Mouse (Mus musculus) embryonic facial prominence, embryonic 13.5 days (tissue): ENCODE data around the gene Gatad2b. TPM values are rescaled to one million over a fixed set of nuclear protein-coding genes. Genes with fewer than 3 reads are reported as not detected.

Source experiments
- ATAC-seq: fragments of 200-750 bp; cut with Nextera tagmentation; 2 replicates; pipeline ENCODE4 v1.8.0; 2017; ENCODE audit warnings: low read depth; ENCODE audit not compliant: insufficient number of reproducible peaks, insufficient read depth, low FRiP score, low TSS enrichment
- H3K27ac ChIP-seq: fragments of 300-500 bp; sonication (generic); 2 replicates; pipeline ENCODE4 v1.5.1; 2015; ENCODE audit warnings: moderate library complexity, mild to moderate bottlenecking, inconsistent platforms
- H3K27me3 ChIP-seq: fragments of 300-500 bp; sonication (generic); 2 replicates; pipeline ENCODE4 v1.6.1; 2015; ENCODE audit warnings: mild to moderate bottlenecking, inconsistent platforms
- H3K36me3 ChIP-seq: fragments of 300-500 bp; sonication (generic); 2 replicates; pipeline ENCODE4 v1.6.1; 2015; ENCODE audit warnings: mild to moderate bottlenecking, inconsistent platforms
- H3K4me1 ChIP-seq: fragments of 300-500 bp; sonication (generic); 2 replicates; pipeline ENCODE4 v1.6.1; 2015; ENCODE audit warnings: inconsistent platforms
- H3K4me2 ChIP-seq: fragments of 300-500 bp; sonication (generic); 2 replicates; pipeline ENCODE4 v1.6.1; 2015; ENCODE audit warnings: moderate library complexity, mild to moderate bottlenecking, inconsistent platforms
- H3K4me3 ChIP-seq: fragments of 300-500 bp; sonication (generic); 2 replicates; pipeline ENCODE4 v1.5.1; 2015; ENCODE audit warnings: mild to moderate bottlenecking, inconsistent platforms
- H3K9ac ChIP-seq: fragments of 300-500 bp; sonication (generic); 2 replicates; pipeline ENCODE4 v1.6.1; 2015; ENCODE audit warnings: mild to moderate bottlenecking, inconsistent platforms
- H3K9me3 ChIP-seq: fragments of 300-500 bp; sonication (generic); 2 replicates; pipeline ENCODE4 v1.6.1; 2016; ENCODE audit warnings: inconsistent platforms
- WGBS: fragments of 180-500 bp; shearing (Covaris S2); methylation state at CpG from one replicate; pipeline ENCODE4 v1.1.7; 2015; ENCODE audit warnings: mixed read lengths; 5-methylcytosine and 5-hydroxymethylcytosine counted together
- microRNA-seq: library from miRNA; unstranded; fragments of <30 nt; microRNA quantifications from one replicate; pipeline ENCODE4, GENCODE M21; 2016
- polyA plus RNA-seq: library from polyadenylated mRNA; unstranded; fragments of >200 nt; fragmentation: Nextera tagmentation; extraction: Ambion mirVana; gene quantifications from 2 replicates; pipeline ENCODE4 v1.2.1, GENCODE M21; 2015

The Gatad2b gene
- polyA plus RNA-seq, 1 experiment from 2014 or later: 24.5 TPM

DNA sequence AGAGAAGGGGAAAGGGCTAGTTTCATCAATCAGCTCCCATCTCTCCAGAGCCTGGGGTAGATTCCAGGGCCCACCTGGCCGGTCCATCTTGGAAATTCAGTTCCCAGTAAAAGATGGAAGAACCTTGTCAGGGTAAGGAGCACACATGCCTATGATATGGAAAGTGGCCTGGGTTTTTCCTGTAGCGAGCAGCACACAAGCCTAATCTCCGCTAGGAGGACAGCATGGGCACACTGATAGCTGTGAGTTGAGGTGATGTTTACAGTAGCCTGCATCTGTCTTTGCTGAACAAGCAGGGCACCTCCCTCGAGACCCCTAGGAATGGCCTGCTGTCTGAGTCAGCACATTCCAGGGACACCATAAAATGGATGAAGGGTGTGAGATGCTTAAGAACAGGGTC lies 111.6 kb downstream of the Gatad2b start:
- Histone ChIP-seq H3K36me3 (peaks cover 99% of the 10 kb centered on the region), H3K4me1 (no peaks in the 10 kb centered on the region), H3K27me3 (no peaks in the 10 kb centered on the region), H3K4me3 (no peak overlapping the region), H3K4me2 (no peak overlapping the region), H3K27ac (no peak overlapping the region), H3K9me3 (no peaks in the 10 kb centered on the region), H3K9ac (no peak overlapping the region)
- 91% methylated on average over 4 of the region's 4 CpGs for WGBS
- no peak for ATAC-seq

GRCm38 (mm10) chr3:90406414-90406813 lies 113.4 kb downstream of the Gatad2b start:
- Histone ChIP-seq H3K36me3 (peaks cover 98% of the 10 kb centered on the region), H3K9ac (no peak overlapping the region), H3K9me3 (no peaks in the 10 kb centered on the region), H3K27ac (no peak overlapping the region), H3K4me1 (no peaks in the 10 kb centered on the region), H3K4me3 (no peak overlapping the region), H3K4me2 (no peak overlapping the region), H3K27me3 (no peaks in the 10 kb centered on the region)
- no peak for ATAC-seq
- 96% methylated on average over 5 of the region's 5 CpGs for WGBS

- Histone ChIP-seq H3K4me1 (no peaks in the 10 kb centered on the region), H3K4me2 (no peak overlapping the region), H3K4me3 (no peak overlapping the region), H3K27ac (no peak overlapping the region), H3K27me3 (no peaks in the 10 kb centered on the region), H3K9me3 (no peaks in the 10 kb centered on the region), H3K9ac (no peak overlapping the region), H3K36me3 (peaks cover 90% of the 10 kb centered on the region)
- 87% methylated on average over 3 of the region's 3 CpGs for WGBS
- ATAC-seq: no peak
Observed at GRCm38 (mm10) chr3:90408721-90409120, 115.7 kb downstream of the Gatad2b start.

- no peaks in the 10 kb centered on the region for H3K9me3 ChIP-seq
- no peak for ATAC-seq
- no peaks in the 10 kb centered on the region for H3K4me1 ChIP-seq
- no peak overlapping the region for H3K27ac ChIP-seq
- H3K36me3 ChIP-seq: peaks cover 85% of the 10 kb centered on the region
- H3K4me3 ChIP-seq: no peak overlapping the region
- no peak overlapping the region for H3K4me2 ChIP-seq
- no peaks in the 10 kb centered on the region for H3K27me3 ChIP-seq
- H3K9ac ChIP-seq: no peak overlapping the region
- WGBS: 51% methylated on average over 5 of the region's 5 CpGs
Observed at GRCm38 (mm10) chr3:90412312-90413010, 119.5 kb downstream of the Gatad2b start.

GRCm38 (mm10) chr3:90413011-90413396 lies 120.0 kb downstream of the Gatad2b start:
- H3K36me3 ChIP-seq: peaks cover 86% of the 10 kb centered on the region
- no peaks in the 10 kb centered on the region for H3K4me1 ChIP-seq
- no peak overlapping the region for H3K27ac ChIP-seq
- H3K4me2 ChIP-seq: no peak overlapping the region
- no peaks in the 10 kb centered on the region for H3K9me3 ChIP-seq
- no peak for ATAC-seq
- H3K4me3 ChIP-seq: no peak overlapping the region
- no peaks in the 10 kb centered on the region for H3K27me3 ChIP-seq
- no peak overlapping the region for H3K9ac ChIP-seq
- WGBS: 55% methylated on average over 3 of the region's 3 CpGs

Small RNA genes within 50 kb of the gene (microRNA-seq; reads per million reads assigned to microRNA genes)
- not detected for gene Mir7012

Other genes with a start within 250 kb of the Gatad2b start
- gene 4933434E20Rik, start 241.5 kb upstream of the Gatad2b start, polyA plus RNA-seq: 146 and 149 TPM in 2 replicates
- gene Ubap2l, start 240.6 kb upstream of the Gatad2b start, polyA plus RNA-seq: 231 and 255 TPM in 2 replicates
- 496 and 525 TPM in 2 replicates for gene Tpm3, start 220.5 kb upstream of the Gatad2b start, polyA plus RNA-seq
- 0.30 and 0.44 TPM in 2 replicates for gene Nup210l, start 189.0 kb upstream of the Gatad2b start, polyA plus RNA-seq
- 1,327 and 1,965 TPM in 2 replicates for gene Rps27, start 79.5 kb upstream of the Gatad2b start, polyA plus RNA-seq
- 35.4 and 38.9 TPM in 2 replicates for gene Rab13, start 79.5 kb upstream of the Gatad2b start, polyA plus RNA-seq
- gene Jtb, start 61.6 kb upstream of the Gatad2b start, polyA plus RNA-seq: 107 and 113 TPM in 2 replicates
- gene Creb3l4, start 49.7 kb upstream of the Gatad2b start, polyA plus RNA-seq: 8.9 and 9.1 TPM in 2 replicates
- gene Slc39a1, start 45.0 kb upstream of the Gatad2b start, polyA plus RNA-seq: 86.2 and 92.6 TPM in 2 replicates
- 25.9 and 26.9 TPM in 2 replicates for gene Crtc2, start 39.0 kb upstream of the Gatad2b start, polyA plus RNA-seq
- 4.9 and 5.6 TPM in 2 replicates for gene Dennd4b, start 28.0 kb upstream of the Gatad2b start, polyA plus RNA-seq
- 39.6 and 44.3 TPM in 2 replicates for gene Slc27a3, start 96.8 kb downstream of the Gatad2b start, polyA plus RNA-seq
- 31.0 and 31.1 TPM in 2 replicates for gene Ints3, start 140.4 kb downstream of the Gatad2b start, polyA plus RNA-seq
- 2.8 and 5.0 TPM in 2 replicates for gene Npr1, start 172.7 kb downstream of the Gatad2b start, polyA plus RNA-seq
- 265 and 286 TPM in 2 replicates for gene Ilf2, start 182.9 kb downstream of the Gatad2b start, polyA plus RNA-seq
- gene Snapin, start 197.9 kb downstream of the Gatad2b start, polyA plus RNA-seq: 85.5 and 100 TPM in 2 replicates
- gene Chtop, start 216.3 kb downstream of the Gatad2b start, polyA plus RNA-seq: 187 and 195 TPM in 2 replicates
- gene S100a1, start 221.2 kb downstream of the Gatad2b start, polyA plus RNA-seq: 13.5 and 16.5 TPM in 2 replicates
- 24.2 and 26.7 TPM in 2 replicates for gene S100a13, start 221.3 kb downstream of the Gatad2b start, polyA plus RNA-seq
- 22.7 and 25.5 TPM in 2 replicates for gene S100a14, start 233.7 kb downstream of the Gatad2b start, polyA plus RNA-seq
- gene S100a16, start 244.1 kb downstream of the Gatad2b start, polyA plus RNA-seq: 95.0 and 96.5 TPM in 2 replicates